Mouse (Mus musculus): ENCODE results near the gene Gm11437. TPM values are rescaled to one million over a fixed set of nuclear protein-coding genes. Genes with fewer than 3 reads are reported as not detected.

The Gm11437 gene
- polyA plus RNA-seq, 1 experiment from 2014 or later, result not detected

Other genes with a start within 250 kb of the Gm11437 start
- gene Ddx52, start 225.4 kb downstream of the Gm11437 start, polyA plus RNA-seq (2016; fragmentation: Nextera tagmentation; extraction: Ambion mirVana), result 45.6 and 50.1 TPM in 2 replicates
- 3.2 and 5.9 TPM in 2 replicates for gene Synrg, start 203.0 kb downstream of the Gm11437 start, polyA plus RNA-seq (2016; fragmentation: Nextera tagmentation; extraction: Ambion mirVana)
- gene Dusp14, start 98.2 kb downstream of the Gm11437 start, polyA plus RNA-seq (2016; fragmentation: Nextera tagmentation; extraction: Ambion mirVana), result 5.6 and 7.3 TPM in 2 replicates
- gene Tada2a, start 37.9 kb downstream of the Gm11437 start, polyA plus RNA-seq (2016; fragmentation: Nextera tagmentation; extraction: Ambion mirVana), result 39.5 and 43.9 TPM in 2 replicates
- 21.3 and 22.8 TPM in 2 replicates for gene Acaca, start 37.8 kb downstream of the Gm11437 start, polyA plus RNA-seq (2016; fragmentation: Nextera tagmentation; extraction: Ambion mirVana)